Mouse (Mus musculus): ENCODE results near the gene Hey2. TPM values are rescaled to one million over a fixed set of nuclear protein-coding genes. Genes with fewer than 3 reads are reported as not detected.

Hey2 gene
- polyA plus RNA-seq, 1 experiment from 2014 or later, result 4.6 TPM

DNA sequence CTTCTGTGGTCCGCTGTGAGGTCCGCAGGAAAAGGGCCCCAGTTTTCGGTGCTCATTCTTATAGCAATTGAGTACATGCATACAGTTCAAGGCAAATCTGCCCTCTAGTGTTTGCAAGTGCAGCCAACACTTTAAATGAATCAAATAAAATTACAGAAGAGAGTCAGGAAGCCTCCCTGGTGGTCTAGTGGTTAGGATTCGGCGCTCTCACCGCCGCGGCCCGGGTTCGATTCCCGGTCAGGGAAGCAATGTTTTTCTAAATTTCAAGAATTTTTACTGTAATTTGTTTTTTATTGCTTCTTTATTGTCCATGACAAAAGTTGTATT is 31.7 kb downstream of the Hey2 start:
- ATAC-seq (ENCODE audit: low FRiP score, low read depth), result peak; percentile 94
- H3K9ac ChIP-seq (replicated peaks), result no peak overlapping the region
- no peaks in the 10 kb centered on the region for H3K36me3 ChIP-seq
- peak overlapping the region; percentile 38 for H3K4me3 ChIP-seq
- H3K27ac ChIP-seq (replicated peaks), result no peak overlapping the region
- WGBS, result 19% methylated on average over 11 of the region's 11 CpGs
- H3K9me3 ChIP-seq, result no peaks in the 10 kb centered on the region
- peak overlapping the region; percentile 45 for H3K4me2 ChIP-seq (replicated peaks)
- H3K27me3 ChIP-seq, result no peaks in the 10 kb centered on the region
- H3K4me1 ChIP-seq, result no peaks in the 10 kb centered on the region

DNA sequence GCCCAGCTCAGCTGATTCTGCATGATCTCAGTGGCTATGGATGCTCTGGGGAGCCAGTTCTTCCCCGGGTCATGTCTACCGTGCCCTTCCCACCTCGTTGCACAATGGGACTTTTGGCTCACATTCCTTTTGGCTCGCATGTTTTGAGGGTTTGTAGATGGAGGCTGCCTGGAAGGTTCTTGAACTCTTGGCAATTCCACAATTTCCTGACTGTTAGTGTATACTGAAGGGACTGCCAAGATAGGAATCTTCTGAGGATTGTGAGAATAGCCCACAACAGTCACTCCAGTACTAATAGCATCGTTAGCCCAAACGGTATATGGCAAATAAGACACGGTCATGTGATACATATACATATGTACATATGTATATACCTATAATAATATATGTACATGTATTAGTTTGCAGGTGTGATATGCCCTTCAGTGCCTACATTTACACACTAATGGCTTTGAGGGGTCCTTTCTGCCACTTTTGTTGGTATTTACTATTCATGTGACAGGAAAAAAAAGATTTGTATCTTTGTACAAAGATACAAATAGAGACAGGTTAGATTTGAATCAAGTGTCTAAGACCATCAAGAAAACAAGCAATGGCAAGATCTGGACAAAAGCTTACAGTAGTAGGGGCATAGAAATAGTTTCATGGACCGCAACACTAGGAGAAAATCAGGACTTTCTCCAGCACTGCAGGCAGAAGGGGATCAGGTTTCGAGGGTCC is 32.2 kb downstream of the Hey2 start:
- peak overlapping the region; percentile 45 for H3K4me2 ChIP-seq (replicated peaks)
- no peaks in the 10 kb centered on the region for H3K4me1 ChIP-seq
- WGBS, result 44% methylated on average over 9 of the region's 9 CpGs
- ATAC-seq (ENCODE audit: low FRiP score, low read depth), result peak; percentile 72
- no peaks in the 10 kb centered on the region for H3K27me3 ChIP-seq
- no peaks in the 10 kb centered on the region for H3K36me3 ChIP-seq
- H3K27ac ChIP-seq (replicated peaks), result no peak overlapping the region
- H3K9me3 ChIP-seq, result no peaks in the 10 kb centered on the region
- H3K4me3 ChIP-seq, result peak overlapping the region; percentile 38
- H3K9ac ChIP-seq (replicated peaks), result no peak overlapping the region

DNA sequence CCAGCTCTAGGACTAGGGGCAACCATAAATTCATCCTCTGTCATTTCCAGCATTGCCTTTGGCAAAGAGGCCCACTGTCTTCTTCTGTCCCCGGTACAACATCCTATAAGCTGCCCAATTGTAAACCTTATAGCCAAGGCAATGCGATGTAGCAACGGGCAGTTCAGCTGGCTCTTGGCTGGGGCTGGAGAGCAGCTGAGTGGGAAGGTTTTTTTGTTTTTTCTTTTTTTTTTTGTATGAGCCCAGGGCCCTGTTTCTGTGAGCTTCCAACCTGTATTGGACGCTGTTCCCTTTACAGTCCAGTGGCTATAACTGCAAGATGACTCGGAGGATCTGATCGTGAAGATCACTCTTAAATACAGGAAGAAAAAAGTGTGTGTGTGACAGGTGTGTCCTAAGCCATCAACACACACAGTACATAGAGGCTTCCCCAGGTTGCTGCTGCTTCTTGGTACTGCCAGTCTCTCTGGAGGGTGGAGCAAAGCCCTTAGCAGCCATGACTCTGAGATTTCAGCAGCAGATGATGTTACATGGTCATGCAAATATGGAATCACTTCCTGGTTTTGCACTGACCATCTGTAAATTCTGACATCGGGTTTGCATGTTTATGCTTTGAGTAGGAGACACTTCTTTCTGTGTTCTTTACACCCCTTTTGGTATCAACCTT is 38.9 kb downstream of the Hey2 start:
- ATAC-seq (ENCODE audit: low FRiP score, low read depth), result no peak; the same call in 1 of the 2 replicates
- Histone ChIP-seq H3K9me3 (no peaks in the 10 kb centered on the region), H3K27me3 (no peaks in the 10 kb centered on the region), H3K4me1 (peaks cover 7% of the 10 kb centered on the region; the same call in 1 of the 2 replicates), H3K4me2 (replicated peaks) (peak overlapping the region; percentile 55), H3K36me3 (no peaks in the 10 kb centered on the region), H3K4me3 (peak overlapping the region; percentile 81), H3K9ac (replicated peaks) (peak overlapping the region; percentile 84), H3K27ac (replicated peaks) (peak overlapping the region; percentile 91)
- WGBS, result 36% methylated on average over 7 of the region's 7 CpGs

DNA sequence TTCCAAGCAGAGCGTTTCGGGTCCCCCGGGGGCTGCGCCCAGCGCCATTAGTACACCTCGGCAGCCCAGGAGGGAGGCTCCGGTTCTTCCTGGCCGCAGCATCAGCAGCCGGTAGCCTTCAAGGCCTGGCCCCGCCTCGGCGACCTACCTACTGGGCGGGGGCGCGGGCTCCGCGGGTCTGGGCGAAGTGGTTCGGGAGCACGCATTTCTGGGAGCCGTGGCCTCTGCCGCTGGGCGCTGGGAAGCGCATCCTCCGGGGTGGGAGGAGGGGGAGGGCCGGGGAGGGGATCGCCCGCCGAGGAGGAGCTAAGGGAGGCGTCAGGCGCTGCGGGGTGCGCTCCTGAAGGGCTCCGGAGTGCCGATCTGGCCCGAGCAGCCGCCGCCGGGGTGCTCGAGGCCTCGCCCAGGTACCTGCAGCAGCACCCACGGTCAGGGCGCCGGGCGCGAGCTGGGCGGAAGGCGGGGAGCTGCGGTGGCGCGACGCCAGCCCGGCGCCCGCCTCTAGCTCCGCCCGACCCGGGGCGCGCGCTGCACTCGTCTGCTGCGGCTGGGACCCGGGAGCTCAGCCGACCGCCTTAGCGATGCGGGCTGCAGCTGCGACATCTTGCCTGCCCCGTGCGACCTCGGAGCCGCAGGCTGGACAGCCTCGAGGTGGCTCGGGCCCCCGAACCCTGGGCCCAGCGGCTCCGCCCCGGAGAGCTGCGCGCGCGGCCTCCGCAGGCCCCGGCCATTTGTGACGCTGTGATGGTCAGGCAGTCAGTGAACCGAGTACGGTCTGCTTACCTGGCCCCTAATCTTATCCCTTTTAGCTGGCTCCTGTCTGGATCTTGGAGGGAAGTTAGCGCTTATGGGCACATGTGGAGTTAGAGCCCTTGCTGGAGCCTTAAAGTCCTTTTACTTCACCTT is 39.7 kb downstream of the Hey2 start, which contains the start of gene Ncoa7:
Ncoa7 (minus strand) TSS at position 646 of the 906 bp plus-strand sequence.
- peak within 1 kb of the TSS; percentile 55 for H3K4me2 ChIP-seq (replicated peaks)

GRCm38 (mm10) chr10:30802033-30802432 is 40.6 kb downstream of the Hey2 start:
- H3K9me3 ChIP-seq, result no peaks in the 10 kb centered on the region
- H3K27me3 ChIP-seq, result no peaks in the 10 kb centered on the region
- peak overlapping the region; percentile 55 for H3K4me2 ChIP-seq (replicated peaks)
- no peaks in the 10 kb centered on the region for H3K36me3 ChIP-seq
- no peak for ATAC-seq (ENCODE audit: low FRiP score, low read depth)
- peaks cover 7% of the 10 kb centered on the region; the same call in 1 of the 2 replicates for H3K4me1 ChIP-seq
- H3K4me3 ChIP-seq, result peak overlapping the region; percentile 81
- WGBS, result 7% methylated on average over 8 of the region's 8 CpGs
- peak overlapping the region; percentile 84 for H3K9ac ChIP-seq (replicated peaks)
- H3K27ac ChIP-seq (replicated peaks), result peak overlapping the region; percentile 91

More for the DNA sequence above, 39.7 kb downstream of the Hey2 start, which contains the start of gene Ncoa7:
- H3K27ac ChIP-seq (replicated peaks), result peak within 1 kb of the TSS; percentile 91
- H3K36me3 ChIP-seq, result no peaks in the 10 kb centered on the region
- H3K9me3 ChIP-seq, result no peaks in the 10 kb centered on the region
- peaks cover 7% of the 10 kb centered on the region; the same call in 1 of the 2 replicates for H3K4me1 ChIP-seq
- peak within 1 kb of the TSS; percentile 84 for H3K9ac ChIP-seq (replicated peaks)
- ATAC-seq (ENCODE audit: low FRiP score, low read depth), result peak; percentile 93
- H3K27me3 ChIP-seq, result no peaks in the 10 kb centered on the region
- WGBS, result 2% methylated on average over 71 of the region's 89 CpGs
- H3K4me3 ChIP-seq, result peak within 1 kb of the TSS; percentile 81

DNA sequence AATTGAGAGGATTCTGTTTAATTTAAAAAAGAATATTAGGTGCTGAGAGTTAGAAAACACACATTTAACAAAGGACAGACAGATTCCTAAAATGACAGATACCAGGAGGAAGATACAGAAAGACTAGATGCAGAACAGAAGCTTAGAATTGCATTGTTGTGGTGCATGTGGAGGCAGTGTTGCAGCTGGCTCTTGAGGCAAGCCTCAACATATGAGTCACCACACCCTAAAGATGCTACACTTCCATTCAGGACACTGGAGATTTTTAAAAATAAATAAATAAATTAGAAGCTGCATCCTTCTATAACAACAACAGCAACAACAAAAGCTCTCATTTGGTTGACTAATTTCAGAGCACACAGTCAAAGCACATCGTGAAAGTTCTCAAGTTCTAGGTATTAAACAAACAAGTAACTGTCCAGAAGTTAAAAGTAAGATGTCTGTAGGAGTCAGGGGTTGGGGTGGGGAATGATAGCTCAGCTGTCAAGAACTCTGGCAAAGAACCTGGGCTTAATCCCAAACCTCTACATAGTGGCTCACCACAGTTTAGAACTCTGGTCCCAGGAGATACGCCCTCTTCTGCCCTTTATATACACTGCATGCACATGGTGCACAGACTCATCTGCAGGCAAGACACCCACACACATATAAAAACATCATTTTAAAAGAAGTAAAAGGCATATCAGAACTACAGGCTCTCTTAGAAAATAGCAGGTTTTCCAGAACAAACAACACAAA is 42.7 kb downstream of the Hey2 start:
- no peak for ATAC-seq (ENCODE audit: low FRiP score, low read depth)
- Histone ChIP-seq H3K9me3 (0 out of 2 replicates have a peak, but pooled peaks cover 8% of the 10 kb centered on the region), H3K36me3 (no peaks in the 10 kb centered on the region), H3K27ac (replicated peaks) (no peak overlapping the region), H3K4me3 (no peak overlapping the region), H3K4me2 (replicated peaks) (no peak overlapping the region), H3K27me3 (no peaks in the 10 kb centered on the region), H3K4me1 (peaks cover 7% of the 10 kb centered on the region; the same call in 1 of the 2 replicates), H3K9ac (replicated peaks) (no peak overlapping the region)
- 88% methylated on average over 2 of the region's 2 CpGs for WGBS

GRCm38 (mm10) chr10:30796469-30797261 is 45.9 kb downstream of the Hey2 start:
- ATAC-seq (ENCODE audit: low FRiP score, low read depth), result no peak
- Histone ChIP-seq H3K9ac (replicated peaks) (no peak overlapping the region), H3K27ac (replicated peaks) (no peak overlapping the region), H3K36me3 (0 out of 2 replicates have a peak, but pooled peaks cover 6% of the 10 kb centered on the region), H3K4me1 (no peaks in the 10 kb centered on the region), H3K27me3 (no peaks in the 10 kb centered on the region), H3K4me3 (no peak overlapping the region), H3K9me3 (0 out of 2 replicates have a peak, but pooled peaks cover 8% of the 10 kb centered on the region), H3K4me2 (replicated peaks) (no peak overlapping the region)
- 82% methylated on average over 5 of the region's 5 CpGs for WGBS

DNA sequence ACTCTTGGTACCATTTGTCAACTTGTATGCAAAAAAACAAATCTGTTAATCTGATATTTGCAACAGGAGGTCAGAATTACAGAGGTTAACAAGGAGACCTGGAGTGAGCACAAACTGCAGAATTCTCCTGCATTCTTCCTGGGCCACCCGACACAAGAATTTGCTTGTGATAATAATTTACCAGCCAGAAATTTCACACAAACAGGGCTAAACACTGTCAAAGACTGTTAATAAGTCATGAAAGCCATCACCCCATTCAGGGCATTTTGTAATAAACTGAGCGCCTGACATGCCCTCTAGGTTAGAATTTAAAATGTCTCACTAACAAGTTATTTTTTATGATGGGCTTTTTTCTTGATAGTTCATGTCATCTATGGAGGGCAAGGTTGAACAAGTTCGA is 51.6 kb downstream of the Hey2 start:
- H3K27ac ChIP-seq (replicated peaks), result no peak overlapping the region
- ATAC-seq (ENCODE audit: low FRiP score, low read depth), result no peak
- no peak overlapping the region for H3K4me2 ChIP-seq (replicated peaks)
- 0 out of 2 replicates have a peak, but pooled peaks cover 6% of the 10 kb centered on the region for H3K36me3 ChIP-seq
- no peak overlapping the region for H3K9ac ChIP-seq (replicated peaks)
- no peak overlapping the region for H3K4me3 ChIP-seq
- H3K4me1 ChIP-seq, result no peaks in the 10 kb centered on the region
- WGBS, result 92% methylated on average over 3 of the region's 3 CpGs
- H3K27me3 ChIP-seq, result no peaks in the 10 kb centered on the region
- 0 out of 2 replicates have a peak, but pooled peaks cover 5% of the 10 kb centered on the region for H3K9me3 ChIP-seq

- no peaks in the 10 kb centered on the region for H3K4me1 ChIP-seq
- 0 out of 2 replicates have a peak, but pooled peaks cover 4% of the 10 kb centered on the region for H3K36me3 ChIP-seq
- H3K4me3 ChIP-seq, result no peak overlapping the region
- WGBS, result 90% methylated on average over 5 of the region's 5 CpGs
- no peak for ATAC-seq (ENCODE audit: low FRiP score, low read depth)
- H3K4me2 ChIP-seq (replicated peaks), result no peak overlapping the region
- H3K27ac ChIP-seq (replicated peaks), result no peak overlapping the region
- no peaks in the 10 kb centered on the region for H3K9me3 ChIP-seq
- no peaks in the 10 kb centered on the region for H3K27me3 ChIP-seq
- no peak overlapping the region for H3K9ac ChIP-seq (replicated peaks)
These were observed 53.1 kb downstream of the Hey2 start for GRCm38 (mm10) chr10:30789521-30789920.

DNA sequence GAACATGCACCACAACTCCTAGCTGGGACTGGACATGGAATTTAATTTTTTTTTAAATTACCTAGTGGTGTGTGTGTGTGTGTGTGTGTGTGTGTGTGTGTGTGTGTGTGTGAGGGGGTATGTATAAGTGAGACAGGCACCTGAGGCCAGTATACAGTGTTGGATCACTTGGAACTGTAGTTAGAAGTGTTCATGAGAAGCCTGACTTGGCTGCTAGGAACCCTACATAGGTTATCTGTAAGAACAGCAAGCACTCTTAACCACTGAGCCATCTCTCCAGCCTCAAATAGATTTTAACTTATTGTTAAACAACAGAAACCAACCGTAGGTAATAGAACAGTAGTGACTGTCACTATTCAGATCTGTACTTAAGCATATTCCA is 54.3 kb downstream of the Hey2 start:
- 88% methylated on average over 1 of the region's 1 CpGs for WGBS
- ATAC-seq (ENCODE audit: low FRiP score, low read depth), result no peak
- H3K4me1 ChIP-seq, result no peaks in the 10 kb centered on the region

More for the DNA sequence above, 54.3 kb downstream of the Hey2 start:
- Histone ChIP-seq H3K27ac (replicated peaks) (no peak overlapping the region), H3K27me3 (no peaks in the 10 kb centered on the region), H3K36me3 (no peaks in the 10 kb centered on the region), H3K4me2 (replicated peaks) (no peak overlapping the region), H3K9me3 (no peaks in the 10 kb centered on the region), H3K9ac (replicated peaks) (no peak overlapping the region), H3K4me3 (no peak overlapping the region)
